Mouse (Mus musculus) small intestine, adult 10 weeks (tissue): ENCODE data around the gene Acsf3. TPM values are rescaled to one million over a fixed set of nuclear protein-coding genes. Genes with fewer than 3 reads are reported as not detected.

ENCODE experiments used
- polyA plus RNA-seq: library from polyadenylated mRNA; stranded (reverse); fragments of 350-450 nt; fragmentation: Illumina TruSeq; extraction: RNeasy Lipid Tissue Mini Kit (QIAGEN cat#74804); gene quantifications from one replicate; pipeline ENCODE4 v1.2.3, GENCODE M21; 2014; ENCODE audit warnings: low replicate concordance

The Acsf3 gene
- polyA plus RNA-seq: 0.26 TPM

GRCm38 (mm10) chr8:122775285-122776155 is at the start of gene Acsf3:
Gene Acsf3 (plus strand): TSS chr8:122775486.

DNA sequence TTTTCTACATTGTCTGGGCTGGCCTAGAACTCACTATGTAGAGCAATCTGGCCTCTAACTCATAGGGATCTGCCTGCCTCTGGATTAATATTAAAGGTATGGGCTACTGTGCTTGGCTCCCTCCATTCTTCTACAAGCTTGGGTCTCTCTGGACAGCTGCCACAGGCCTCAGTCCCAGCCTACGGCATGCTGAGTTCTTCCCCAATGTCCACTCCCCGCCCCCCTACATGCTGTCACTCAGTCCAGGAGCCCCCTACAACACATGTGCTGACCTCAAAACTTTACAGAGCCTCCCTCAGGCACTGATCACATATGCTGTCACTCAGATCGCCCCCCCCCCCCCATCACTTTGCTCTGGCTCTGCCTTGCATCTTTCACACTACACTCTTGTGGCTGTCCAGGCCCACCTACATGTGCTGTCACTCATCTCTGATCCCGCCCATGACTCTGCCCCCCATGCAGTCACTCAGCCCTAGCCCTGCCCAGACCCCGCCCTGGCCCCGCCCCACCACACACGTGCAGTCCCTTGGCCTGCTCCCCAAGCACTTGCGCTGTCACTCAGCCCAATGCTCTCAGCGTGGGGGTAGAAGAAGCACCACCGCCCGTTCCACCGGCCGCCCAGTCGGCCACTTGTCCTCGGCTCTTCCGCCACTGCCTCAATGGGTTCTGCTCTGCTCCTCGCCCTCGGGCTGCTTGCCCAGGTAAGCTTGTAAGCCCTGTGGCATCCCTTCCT is 72.7 kb downstream of the Acsf3 start, which contains the start of gene Cdh15:
TSS of gene Cdh15 (plus strand) at position 138 of the 733 bp plus-strand sequence.

Other genes with a start within 250 kb of the Acsf3 start
- gene Piezo1, start 224.2 kb upstream of the Acsf3 start, polyA plus RNA-seq: 0.26 TPM
- gene Cdt1, start 207.5 kb upstream of the Acsf3 start, polyA plus RNA-seq: 2.0 TPM
- 1.7 TPM for gene Aprt, start 198.6 kb upstream of the Acsf3 start, polyA plus RNA-seq
- 1.4 TPM for gene Galns, start 164.0 kb upstream of the Acsf3 start, polyA plus RNA-seq
- gene Trappc2l, start 163.8 kb upstream of the Acsf3 start, polyA plus RNA-seq: 1.9 TPM
- not detected for gene Pabpn1l, start 152.7 kb upstream of the Acsf3 start, polyA plus RNA-seq
- gene Cbfa2t3, start 76.4 kb upstream of the Acsf3 start, polyA plus RNA-seq: 1.5 TPM
- gene Cdh15, start 72.5 kb downstream of the Acsf3 start, polyA plus RNA-seq: not detected